Mouse (Mus musculus): Measurements from ENCODE around the gene Fam83g. TPM values are rescaled to one million over a fixed set of nuclear protein-coding genes. Genes with fewer than 3 reads are reported as not detected.

Gene Fam83g
- polyA plus RNA-seq, 1 experiment = 1.3 TPM

GRCm38 (mm10) chr11:61665991-61666799 is 17.7 kb upstream of the Fam83g start:
- peaks cover 12% of the 10 kb centered on the region; the same call in 1 of the 2 replicates for H3K4me1 ChIP-seq (ENCODE audit: control insufficient read depth, insufficient read depth, insufficient read length)
- WGBS = 68% methylated on average over 7 of the region's 7 CpGs
- peaks cover 68% of the 10 kb centered on the region for H3K36me3 ChIP-seq (ENCODE audit: control insufficient read depth, insufficient read depth, low read length)
- H3K27ac ChIP-seq (ENCODE audit: insufficient read depth, low read length) = no peak overlapping the region
- DNase-seq (ENCODE audit: low read depth in 1 of 2, low spot score in 2 of 2) = no peak
- TF ChIP-seq POLR2A (IDR thresholded peaks at IDR 0.05; ENCODE audit: low read depth, low read length) = no peak
- TF ChIP-seq CTCF (IDR thresholded peaks at IDR 0.05; ENCODE audit: extremely low read depth, insufficient read depth, insufficient read length, insufficient replicate concordance) = peak; percentile 73; the same call in 1 of the 2 replicates
- no peak overlapping the region for H3K4me3 ChIP-seq (ENCODE audit: extremely low read depth, insufficient read depth, insufficient read length)
- no peaks in the 10 kb centered on the region for H3K27me3 ChIP-seq (ENCODE audit: control insufficient read depth, insufficient read depth, low read length)

DNA sequence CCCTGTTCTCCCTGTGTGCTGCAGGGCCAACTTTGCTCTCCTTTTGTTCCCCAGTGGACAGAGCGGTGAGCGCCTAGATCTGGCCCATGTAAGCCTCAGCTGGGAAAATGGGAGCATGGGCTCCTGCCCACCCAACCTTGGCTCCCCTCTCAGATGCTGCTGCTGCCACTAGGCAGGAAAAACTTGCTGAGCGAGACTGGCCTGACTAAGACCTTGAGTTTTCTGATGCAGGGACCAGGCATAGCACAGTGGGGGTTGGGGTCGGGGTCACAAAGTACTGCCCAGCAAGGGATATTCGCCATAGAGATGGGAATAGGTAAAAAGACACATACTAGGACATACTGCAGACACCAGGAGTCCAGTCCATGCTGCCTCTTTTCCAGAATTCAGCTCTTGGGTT is 16.6 kb upstream of the Fam83g start:
- DNase-seq (ENCODE audit: low read depth in 1 of 2, low spot score in 2 of 2) = no peak
- no peaks in the 10 kb centered on the region for H3K27me3 ChIP-seq (ENCODE audit: control insufficient read depth, insufficient read depth, low read length)
- H3K4me1 ChIP-seq (ENCODE audit: control insufficient read depth, insufficient read depth, insufficient read length) = peaks cover 10% of the 10 kb centered on the region; the same call in 1 of the 2 replicates
- no peak overlapping the region for H3K27ac ChIP-seq (ENCODE audit: insufficient read depth, low read length)
- TF ChIP-seq POLR2A (IDR thresholded peaks at IDR 0.05; ENCODE audit: low read depth, low read length) (no peak), CTCF (IDR thresholded peaks at IDR 0.05; ENCODE audit: extremely low read depth, insufficient read depth, insufficient read length, insufficient replicate concordance) (no peak)
- WGBS = 93% methylated on average over 5 of the region's 5 CpGs
- H3K4me3 ChIP-seq (ENCODE audit: extremely low read depth, insufficient read depth, insufficient read length) = no peak overlapping the region
- peaks cover 73% of the 10 kb centered on the region for H3K36me3 ChIP-seq (ENCODE audit: control insufficient read depth, insufficient read depth, low read length)

- Histone ChIP-seq H3K27me3 (ENCODE audit: control insufficient read depth, insufficient read depth, low read length) (no peaks in the 10 kb centered on the region), H3K4me1 (ENCODE audit: control insufficient read depth, insufficient read depth, insufficient read length) (peaks cover 10% of the 10 kb centered on the region; the same call in 1 of the 2 replicates), H3K27ac (ENCODE audit: insufficient read depth, low read length) (no peak overlapping the region), H3K36me3 (ENCODE audit: control insufficient read depth, insufficient read depth, low read length) (peaks cover 69% of the 10 kb centered on the region), H3K4me3 (ENCODE audit: extremely low read depth, insufficient read depth, insufficient read length) (no peak overlapping the region)
- DNase-seq (ENCODE audit: low read depth in 1 of 2, low spot score in 2 of 2) = no peak
- TF ChIP-seq CTCF (IDR thresholded peaks at IDR 0.05; ENCODE audit: extremely low read depth, insufficient read depth, insufficient read length, insufficient replicate concordance) (no peak), POLR2A (IDR thresholded peaks at IDR 0.05; ENCODE audit: low read depth, low read length) (no peak)
- 89% methylated on average over 5 of the region's 5 CpGs for WGBS
Observed at GRCm38 (mm10) chr11:61667782-61668181, 16.1 kb upstream of the Fam83g start.

GRCm38 (mm10) chr11:61669492-61670490 is 14.1 kb upstream of the Fam83g start:
- no peaks in the 10 kb centered on the region for H3K27me3 ChIP-seq (ENCODE audit: control insufficient read depth, insufficient read depth, low read length)
- no peak for DNase-seq (ENCODE audit: low read depth in 1 of 2, low spot score in 2 of 2)
- H3K36me3 ChIP-seq (ENCODE audit: control insufficient read depth, insufficient read depth, low read length) = peaks cover 56% of the 10 kb centered on the region
- TF ChIP-seq CTCF (IDR thresholded peaks at IDR 0.05; ENCODE audit: extremely low read depth, insufficient read depth, insufficient read length, insufficient replicate concordance) (no peak), POLR2A (IDR thresholded peaks at IDR 0.05; ENCODE audit: low read depth, low read length) (no peak)
- peak overlapping the region; percentile 34 for H3K27ac ChIP-seq (ENCODE audit: insufficient read depth, low read length)
- H3K4me1 ChIP-seq (ENCODE audit: control insufficient read depth, insufficient read depth, insufficient read length) = peaks cover 10% of the 10 kb centered on the region; the same call in 1 of the 2 replicates
- 50% methylated on average over 14 of the region's 14 CpGs for WGBS
- no peak overlapping the region for H3K4me3 ChIP-seq (ENCODE audit: extremely low read depth, insufficient read depth, insufficient read length)

DNA sequence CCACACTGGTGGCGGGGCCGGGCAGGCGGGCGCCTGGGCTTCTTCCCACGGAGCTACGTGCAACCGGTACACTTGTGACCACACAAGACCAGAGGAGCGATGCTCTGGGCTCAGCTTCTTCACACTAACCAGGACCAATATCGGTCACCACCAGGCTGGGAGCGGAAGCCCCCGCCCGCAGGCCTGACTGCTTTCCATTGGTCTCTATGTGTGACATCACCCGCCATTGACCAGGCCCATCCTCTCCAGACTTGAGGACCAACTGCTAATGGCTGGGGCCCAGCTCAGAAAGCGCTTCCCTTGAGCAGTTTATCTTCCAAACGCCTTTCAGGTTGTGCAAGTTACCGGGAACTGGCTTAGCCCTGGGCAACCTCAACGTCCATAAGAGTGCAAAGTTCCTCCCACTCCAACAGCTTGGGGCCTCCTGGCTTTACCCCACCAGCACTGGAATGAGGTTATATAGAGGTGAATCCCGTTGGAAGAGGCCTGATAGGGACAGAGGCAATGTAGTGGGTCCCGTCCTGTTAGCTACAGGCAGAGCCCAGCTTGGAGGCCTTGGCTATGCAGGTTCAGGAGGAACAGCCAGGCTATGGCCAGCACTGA is 12.0 kb upstream of the Fam83g start:
- Histone ChIP-seq H3K4me3 (ENCODE audit: extremely low read depth, insufficient read depth, insufficient read length) (no peak overlapping the region), H3K27me3 (ENCODE audit: control insufficient read depth, insufficient read depth, low read length) (no peaks in the 10 kb centered on the region), H3K36me3 (ENCODE audit: control insufficient read depth, insufficient read depth, low read length) (peaks cover 41% of the 10 kb centered on the region), H3K27ac (ENCODE audit: insufficient read depth, low read length) (no peak overlapping the region), H3K4me1 (ENCODE audit: control insufficient read depth, insufficient read depth, insufficient read length) (peaks cover 10% of the 10 kb centered on the region; the same call in 1 of the 2 replicates)
- TF ChIP-seq CTCF (IDR thresholded peaks at IDR 0.05; ENCODE audit: extremely low read depth, insufficient read depth, insufficient read length, insufficient replicate concordance) (no peak), POLR2A (IDR thresholded peaks at IDR 0.05; ENCODE audit: low read depth, low read length) (no peak)
- 92% methylated on average over 19 of the region's 19 CpGs for WGBS
- DNase-seq (ENCODE audit: low read depth in 1 of 2, low spot score in 2 of 2) = no peak

DNA sequence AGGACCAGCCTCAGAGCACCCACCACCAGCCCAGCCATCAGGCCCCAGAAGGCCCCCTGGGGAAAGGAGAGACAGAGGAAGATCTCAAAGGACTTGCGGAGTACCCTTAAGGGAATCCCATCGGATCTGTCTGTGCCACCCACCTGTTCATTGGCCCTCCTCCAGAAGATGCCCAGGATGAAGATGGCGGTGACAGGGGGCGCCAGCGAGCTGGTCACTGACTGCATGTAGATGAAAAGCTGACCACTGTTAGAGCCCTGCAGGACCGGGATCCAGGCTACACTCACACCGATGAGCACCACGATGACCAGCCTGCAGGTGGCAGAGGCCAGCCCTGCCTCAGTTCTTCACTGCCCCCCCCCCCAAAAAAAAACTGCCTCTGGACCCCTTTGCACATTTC is 10.2 kb upstream of the Fam83g start:
- H3K4me3 ChIP-seq (ENCODE audit: extremely low read depth, insufficient read depth, insufficient read length) = no peak overlapping the region
- no peaks in the 10 kb centered on the region for H3K27me3 ChIP-seq (ENCODE audit: control insufficient read depth, insufficient read depth, low read length)
- H3K27ac ChIP-seq (ENCODE audit: insufficient read depth, low read length) = no peak overlapping the region
- peaks cover 28% of the 10 kb centered on the region for H3K36me3 ChIP-seq (ENCODE audit: control insufficient read depth, insufficient read depth, low read length)
- WGBS = 51% methylated on average over 8 of the region's 8 CpGs
- peak; percentile 25; the same call in 1 of the 2 replicates for TF ChIP-seq CTCF (IDR thresholded peaks at IDR 0.05; ENCODE audit: extremely low read depth, insufficient read depth, insufficient read length, insufficient replicate concordance)
- no peak for TF ChIP-seq POLR2A (IDR thresholded peaks at IDR 0.05; ENCODE audit: low read depth, low read length)
- H3K4me1 ChIP-seq (ENCODE audit: control insufficient read depth, insufficient read depth, insufficient read length) = peaks cover 10% of the 10 kb centered on the region; the same call in 1 of the 2 replicates
- DNase-seq (ENCODE audit: low read depth in 1 of 2, low spot score in 2 of 2) = no peak
